Mouse (Mus musculus) olfactory bulb, adult 2 months (tissue): Measurements from ENCODE around the gene Afmid.

ENCODE experiments used
- CTCF ChIP-seq: fragments of 200-500 bp; IDR thresholded peaks from 2 replicates; pipeline ENCODE4 v1.5.1; 2012; ENCODE audit warnings: low read depth, mild to moderate bottlenecking, low read length, moderate library complexity; ENCODE audit not compliant: insufficient read depth
- POLR2A ChIP-seq: fragments of 200-500 bp; IDR thresholded peaks from 2 replicates; pipeline ENCODE4 v1.6.1; 2012; ENCODE audit warnings: mild to moderate bottlenecking, low read depth, low read length, moderate library complexity; ENCODE audit not compliant: insufficient read depth

DNA sequence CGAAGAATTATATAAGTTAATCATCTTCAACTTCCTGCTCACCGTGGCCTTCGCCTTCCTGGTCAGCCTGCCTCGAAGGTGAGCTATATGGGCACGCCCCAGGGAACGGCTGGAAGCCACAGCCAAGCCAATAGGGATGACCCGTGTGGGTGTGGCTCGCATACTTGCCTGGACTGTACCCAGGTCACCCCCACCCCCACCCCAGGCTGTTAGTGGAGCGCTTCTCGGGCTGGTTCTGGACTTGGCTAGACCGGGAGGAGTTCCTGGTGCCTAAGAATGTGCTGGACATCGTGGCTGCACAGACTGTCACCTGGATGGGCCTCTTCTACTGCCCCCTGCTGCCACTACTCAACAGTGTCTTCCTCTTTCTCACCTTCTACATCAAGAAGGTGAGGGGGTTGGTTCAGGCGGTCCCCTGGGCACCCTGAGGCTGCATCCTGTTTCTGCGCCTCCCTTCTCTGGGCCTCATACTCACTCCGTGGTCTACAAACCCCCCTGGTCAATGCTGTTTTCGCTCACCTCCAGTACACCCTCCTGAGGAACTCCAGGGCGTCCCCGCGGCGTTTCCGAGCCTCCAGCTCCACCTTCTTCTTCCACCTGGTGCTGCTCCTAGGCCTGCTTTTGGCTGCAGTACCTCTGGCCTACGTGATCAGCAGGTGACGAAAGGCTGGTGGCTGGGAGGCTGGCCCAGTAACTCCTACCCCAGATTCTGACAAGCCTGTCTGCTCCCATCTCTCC, 34.9 kb upstream of the Afmid start:
- TF ChIP-seq CTCF (no peak), POLR2A (no peak)
